Mouse (Mus musculus) thymus, adult 2 months (tissue): ENCODE data around the gene Vwc2.

Source experiments
- CTCF ChIP-seq: fragments of 200-500 bp; IDR thresholded peaks from 2 replicates; pipeline ENCODE4 v1.5.1; 2012; ENCODE audit warnings: mild to moderate bottlenecking, control low read depth, low read length, moderate library complexity, borderline replicate concordance; ENCODE audit not compliant: control insufficient read depth, poor library complexity, insufficient read depth; ENCODE audit errors: extremely low read depth
- POLR2A ChIP-seq: fragments of 200-500 bp; IDR thresholded peaks from 2 replicates; pipeline ENCODE4 v1.6.1; 2012; ENCODE audit warnings: mild to moderate bottlenecking, low read length, control low read depth, moderate library complexity; ENCODE audit not compliant: control insufficient read depth, poor library complexity, insufficient read depth; ENCODE audit errors: extremely low read depth

GRCm38 (mm10) chr11:11242694-11243377, 128.8 kb downstream of the Vwc2 start:
- TF ChIP-seq POLR2A (no peak), CTCF (no peak)
